Mouse (Mus musculus): ENCODE measurements around the gene Dlgap4. TPM values are rescaled to one million over a fixed set of nuclear protein-coding genes. Genes with fewer than 3 reads are reported as not detected.

The Dlgap4 gene
- total and polyA plus RNA-seq, 3 experiments: 15.7 to 113 (median 54.8) TPM

- Histone ChIP-seq H3K27me3 (ENCODE audit: insufficient read depth, low read length) (peaks cover 2% of the 10 kb centered on the region; the same call in 1 of the 2 replicates), H3K36me3 (replicated peaks) (no peaks in the 10 kb centered on the region)
Observed at GRCm38 (mm10) chr2:156630288-156630687, 16.8 kb downstream of the Dlgap4 start.

GRCm38 (mm10) chr2:156632721-156633120, 19.2 kb downstream of the Dlgap4 start:
- no peak for TF ChIP-seq GATA1 (IDR thresholded peaks at IDR 0.05; ENCODE audit: borderline replicate concordance, low read length)
- TF ChIP-seq GATA2 (IDR thresholded peaks at IDR 0.05; ENCODE audit: borderline replicate concordance, low read depth, low read length): no peak
- TF ChIP-seq POLR2AphosphoS5 (IDR thresholded peaks at IDR 0.05; ENCODE audit: insufficient replicate concordance, low read depth, low read length): no peak
- no peak for TF ChIP-seq TAL1 (conservative IDR thresholded peaks at IDR 0.05; ENCODE audit: low read depth, low read length)
- no peak for TF ChIP-seq CTCF (IDR thresholded peaks at IDR 0.05; ENCODE audit: low read depth, low read length)
- ATAC-seq (ENCODE audit: extremely low read depth, insufficient number of reproducible peaks, low FRiP score, poor library complexity, severe bottlenecking): no peak

More at GRCm38 (mm10) chr2:156630288-156630687, 16.8 kb downstream of the Dlgap4 start:
- TF ChIP-seq GATA1 (IDR thresholded peaks at IDR 0.05; ENCODE audit: borderline replicate concordance, low read length) (no peak), GATA2 (IDR thresholded peaks at IDR 0.05; ENCODE audit: borderline replicate concordance, low read depth, low read length) (no peak), POLR2AphosphoS5 (IDR thresholded peaks at IDR 0.05; ENCODE audit: insufficient replicate concordance, low read depth, low read length) (no peak), CTCF (IDR thresholded peaks at IDR 0.05; ENCODE audit: low read depth, low read length) (no peak), TAL1 (conservative IDR thresholded peaks at IDR 0.05; ENCODE audit: low read depth, low read length) (no peak)
- H3K4me1 ChIP-seq (ENCODE audit: insufficient read depth, low read depth, low read length): no peaks in the 10 kb centered on the region
- ATAC-seq (ENCODE audit: extremely low read depth, insufficient number of reproducible peaks, low FRiP score, poor library complexity, severe bottlenecking) (no peak), DNase-seq (ENCODE audit: low spot score) (no peak)
- H3K9me3 ChIP-seq (replicated peaks): no peaks in the 10 kb centered on the region
- H3K4me3 ChIP-seq (ENCODE audit: low read depth, low read length): no peak overlapping the region

GRCm38 (mm10) chr2:156635091-156635490, 21.6 kb downstream of the Dlgap4 start:
- Histone ChIP-seq H3K27me3 (ENCODE audit: insufficient read depth, low read length) (peaks cover 4% of the 10 kb centered on the region; the same call in 1 of the 2 replicates), H3K4me1 (ENCODE audit: insufficient read depth, low read depth, low read length) (no peaks in the 10 kb centered on the region), H3K4me3 (ENCODE audit: low read depth, low read length) (no peak overlapping the region), H3K36me3 (replicated peaks) (no peaks in the 10 kb centered on the region), H3K9me3 (replicated peaks) (no peaks in the 10 kb centered on the region)
- ATAC-seq (ENCODE audit: extremely low read depth, insufficient number of reproducible peaks, low FRiP score, poor library complexity, severe bottlenecking): no peak
- DNase-seq (ENCODE audit: low spot score): no peak
- TF ChIP-seq GATA2 (IDR thresholded peaks at IDR 0.05; ENCODE audit: borderline replicate concordance, low read depth, low read length) (no peak), POLR2AphosphoS5 (IDR thresholded peaks at IDR 0.05; ENCODE audit: insufficient replicate concordance, low read depth, low read length) (no peak), TAL1 (conservative IDR thresholded peaks at IDR 0.05; ENCODE audit: low read depth, low read length) (no peak), GATA1 (IDR thresholded peaks at IDR 0.05; ENCODE audit: borderline replicate concordance, low read length) (no peak), CTCF (IDR thresholded peaks at IDR 0.05; ENCODE audit: low read depth, low read length) (no peak)

More at GRCm38 (mm10) chr2:156632721-156633120, 19.2 kb downstream of the Dlgap4 start:
- Histone ChIP-seq H3K4me3 (ENCODE audit: low read depth, low read length) (no peak overlapping the region), H3K9me3 (replicated peaks) (no peaks in the 10 kb centered on the region), H3K27me3 (ENCODE audit: insufficient read depth, low read length) (0 out of 2 replicates have a peak, but pooled peaks cover 2% of the 10 kb centered on the region), H3K36me3 (replicated peaks) (no peaks in the 10 kb centered on the region), H3K4me1 (ENCODE audit: insufficient read depth, low read depth, low read length) (no peaks in the 10 kb centered on the region)
- DNase-seq (ENCODE audit: low spot score): no peak

GRCm38 (mm10) chr2:156641141-156641540, 27.6 kb downstream of the Dlgap4 start:
- Histone ChIP-seq H3K4me1 (ENCODE audit: insufficient read depth, low read depth, low read length) (no peaks in the 10 kb centered on the region), H3K36me3 (replicated peaks) (no peaks in the 10 kb centered on the region), H3K9me3 (replicated peaks) (no peaks in the 10 kb centered on the region), H3K4me3 (ENCODE audit: low read depth, low read length) (no peak overlapping the region), H3K27me3 (ENCODE audit: insufficient read depth, low read length) (peaks cover 21% of the 10 kb centered on the region)
- no peak for ATAC-seq (ENCODE audit: extremely low read depth, insufficient number of reproducible peaks, low FRiP score, poor library complexity, severe bottlenecking)
- TF ChIP-seq CTCF (IDR thresholded peaks at IDR 0.05; ENCODE audit: low read depth, low read length) (no peak), POLR2AphosphoS5 (IDR thresholded peaks at IDR 0.05; ENCODE audit: insufficient replicate concordance, low read depth, low read length) (no peak), GATA2 (IDR thresholded peaks at IDR 0.05; ENCODE audit: borderline replicate concordance, low read depth, low read length) (no peak), TAL1 (conservative IDR thresholded peaks at IDR 0.05; ENCODE audit: low read depth, low read length) (no peak), GATA1 (IDR thresholded peaks at IDR 0.05; ENCODE audit: borderline replicate concordance, low read length) (no peak)
- DNase-seq (ENCODE audit: low spot score): no peak

- Histone ChIP-seq H3K4me1 (ENCODE audit: insufficient read depth, low read depth, low read length) (no peaks in the 10 kb centered on the region), H3K36me3 (replicated peaks) (no peaks in the 10 kb centered on the region), H3K27me3 (ENCODE audit: insufficient read depth, low read length) (peaks cover 21% of the 10 kb centered on the region), H3K9me3 (replicated peaks) (no peaks in the 10 kb centered on the region), H3K4me3 (ENCODE audit: low read depth, low read length) (no peak overlapping the region)
- TF ChIP-seq CTCF (IDR thresholded peaks at IDR 0.05; ENCODE audit: low read depth, low read length) (no peak), TAL1 (conservative IDR thresholded peaks at IDR 0.05; ENCODE audit: low read depth, low read length) (no peak), GATA2 (IDR thresholded peaks at IDR 0.05; ENCODE audit: borderline replicate concordance, low read depth, low read length) (no peak), GATA1 (IDR thresholded peaks at IDR 0.05; ENCODE audit: borderline replicate concordance, low read length) (no peak), POLR2AphosphoS5 (IDR thresholded peaks at IDR 0.05; ENCODE audit: insufficient replicate concordance, low read depth, low read length) (no peak)
- ATAC-seq (ENCODE audit: extremely low read depth, insufficient number of reproducible peaks, low FRiP score, poor library complexity, severe bottlenecking): no peak
- no peak for DNase-seq (ENCODE audit: low spot score)
Observed at GRCm38 (mm10) chr2:156642931-156643330, 29.4 kb downstream of the Dlgap4 start.

- Histone ChIP-seq H3K4me1 (ENCODE audit: insufficient read depth, low read depth, low read length) (no peaks in the 10 kb centered on the region), H3K9me3 (replicated peaks) (no peaks in the 10 kb centered on the region), H3K4me3 (ENCODE audit: low read depth, low read length) (no peak overlapping the region), H3K27me3 (ENCODE audit: insufficient read depth, low read length) (peaks cover 21% of the 10 kb centered on the region), H3K36me3 (replicated peaks) (no peaks in the 10 kb centered on the region)
- DNase-seq (ENCODE audit: low spot score) (no peak), ATAC-seq (ENCODE audit: extremely low read depth, insufficient number of reproducible peaks, low FRiP score, poor library complexity, severe bottlenecking) (no peak)
- TF ChIP-seq CTCF (IDR thresholded peaks at IDR 0.05; ENCODE audit: low read depth, low read length) (no peak), GATA1 (IDR thresholded peaks at IDR 0.05; ENCODE audit: borderline replicate concordance, low read length) (no peak), POLR2AphosphoS5 (IDR thresholded peaks at IDR 0.05; ENCODE audit: insufficient replicate concordance, low read depth, low read length) (no peak), GATA2 (IDR thresholded peaks at IDR 0.05; ENCODE audit: borderline replicate concordance, low read depth, low read length) (no peak), TAL1 (conservative IDR thresholded peaks at IDR 0.05; ENCODE audit: low read depth, low read length) (no peak)
Observed at GRCm38 (mm10) chr2:156643406-156643805, 29.9 kb downstream of the Dlgap4 start.

Data from G1E (cell line).